Mouse (Mus musculus): Measurements from ENCODE around the gene Vav3. TPM values are rescaled to one million over a fixed set of nuclear protein-coding genes. Genes with fewer than 3 reads are reported as not detected.

Gene Vav3
- polyA plus RNA-seq, 1 experiment from 2014 or later: 19.7 TPM

DNA sequence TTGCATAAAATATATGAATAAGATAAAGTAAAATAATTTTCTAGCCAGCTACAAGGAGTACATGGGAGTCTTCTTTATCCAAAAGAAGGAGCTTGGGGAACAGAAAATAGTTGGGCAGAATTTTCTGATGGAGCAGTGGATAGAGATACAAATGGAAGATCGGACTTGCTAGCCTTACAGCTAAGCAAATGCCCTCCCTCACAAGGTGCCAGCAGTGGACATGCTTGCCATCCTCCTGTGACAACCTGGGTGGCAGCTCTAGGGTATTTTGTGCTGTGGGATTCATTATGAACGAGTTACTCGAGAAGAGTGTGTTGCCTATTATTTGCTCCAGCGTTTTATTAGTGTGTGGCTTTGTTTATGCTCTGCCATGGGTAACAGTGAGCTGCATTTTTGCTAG lies 37.8 kb downstream of the Vav3 start:
- 80% methylated on average over 4 of the region's 4 CpGs for WGBS
- Histone ChIP-seq H3K9me3 (ENCODE audit: control insufficient read depth, low read length) (no peaks in the 10 kb centered on the region), H3K9ac (ENCODE audit: low read depth, low read length) (no peak overlapping the region), H3K4me1 (ENCODE audit: control insufficient read depth, insufficient read depth, low read length) (no peaks in the 10 kb centered on the region), H3K27ac (replicated peaks; ENCODE audit: low read depth, low read length) (no peak overlapping the region), H3K36me3 (ENCODE audit: control insufficient read depth, insufficient read depth, low read length) (no peaks in the 10 kb centered on the region), H3K4me2 (ENCODE audit: low read depth, low read length) (no peak overlapping the region), H3K4me3 (ENCODE audit: low read depth, low read length) (no peak overlapping the region), H3K27me3 (replicated peaks; ENCODE audit: control insufficient read depth, insufficient read depth, low read length) (no peaks in the 10 kb centered on the region)
- DNase-seq (ENCODE audit: low spot score): no peak
- no peak for ATAC-seq (ENCODE audit: low read depth)

DNA sequence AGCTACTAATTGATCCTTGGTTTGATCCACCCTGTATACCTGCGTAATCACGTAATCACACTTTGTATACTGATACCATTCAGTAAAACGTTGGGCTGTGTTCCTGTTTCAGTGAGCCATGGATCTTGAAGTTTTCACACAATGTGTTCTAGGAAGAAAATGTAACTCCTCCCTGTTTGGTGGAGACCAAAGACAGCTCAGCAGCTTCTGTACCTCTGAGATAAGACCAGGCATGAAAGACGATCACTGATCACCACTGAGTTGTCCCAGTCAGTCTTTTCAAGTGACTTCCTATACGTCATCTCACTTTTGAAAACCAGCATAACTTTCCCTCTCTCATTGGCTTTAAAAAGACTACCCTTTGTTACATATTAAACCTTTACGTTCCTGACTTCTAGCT lies 38.2 kb downstream of the Vav3 start:
- Histone ChIP-seq H3K27me3 (replicated peaks; ENCODE audit: control insufficient read depth, insufficient read depth, low read length) (no peaks in the 10 kb centered on the region), H3K4me3 (ENCODE audit: low read depth, low read length) (no peak overlapping the region), H3K9me3 (ENCODE audit: control insufficient read depth, low read length) (no peaks in the 10 kb centered on the region), H3K4me1 (ENCODE audit: control insufficient read depth, insufficient read depth, low read length) (no peaks in the 10 kb centered on the region), H3K36me3 (ENCODE audit: control insufficient read depth, insufficient read depth, low read length) (no peaks in the 10 kb centered on the region), H3K4me2 (ENCODE audit: low read depth, low read length) (no peak overlapping the region), H3K27ac (replicated peaks; ENCODE audit: low read depth, low read length) (no peak overlapping the region), H3K9ac (ENCODE audit: low read depth, low read length) (no peak overlapping the region)
- ATAC-seq (ENCODE audit: low read depth): no peak
- 79% methylated on average over 6 of the region's 6 CpGs for WGBS
- DNase-seq (ENCODE audit: low spot score): no peak

DNA sequence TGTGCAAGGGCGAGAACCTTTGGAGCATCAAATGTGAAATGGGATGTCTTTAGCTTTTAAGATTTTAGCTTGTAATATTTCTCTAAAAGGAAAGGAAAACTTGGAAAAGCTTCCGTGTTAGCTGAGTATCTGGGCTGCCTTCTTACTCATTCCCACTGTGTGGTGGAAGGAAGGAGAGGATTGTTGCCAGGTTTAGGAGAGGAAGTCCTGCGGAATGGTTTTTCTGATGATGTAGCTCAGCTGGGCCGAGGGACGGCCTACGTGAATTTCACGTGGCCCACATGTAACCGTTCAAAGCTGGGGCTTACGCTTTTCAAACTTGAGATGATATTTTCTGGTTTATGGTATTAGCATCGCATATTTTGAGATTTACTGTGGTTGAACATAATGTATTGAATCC lies 48.3 kb downstream of the Vav3 start:
- Histone ChIP-seq H3K9me3 (ENCODE audit: control insufficient read depth, low read length) (no peaks in the 10 kb centered on the region), H3K27me3 (replicated peaks; ENCODE audit: control insufficient read depth, insufficient read depth, low read length) (no peaks in the 10 kb centered on the region), H3K9ac (ENCODE audit: low read depth, low read length) (no peak overlapping the region), H3K4me3 (ENCODE audit: low read depth, low read length) (no peak overlapping the region), H3K4me2 (ENCODE audit: low read depth, low read length) (no peak overlapping the region), H3K36me3 (ENCODE audit: control insufficient read depth, insufficient read depth, low read length) (no peaks in the 10 kb centered on the region), H3K4me1 (ENCODE audit: control insufficient read depth, insufficient read depth, low read length) (0 out of 2 replicates have a peak, but pooled peaks cover 5% of the 10 kb centered on the region), H3K27ac (replicated peaks; ENCODE audit: low read depth, low read length) (no peak overlapping the region)
- ATAC-seq (ENCODE audit: low read depth): no peak
- WGBS: 78% methylated on average over 10 of the region's 10 CpGs
- DNase-seq (ENCODE audit: low spot score): no peak

- DNase-seq (ENCODE audit: low spot score) (no peak), ATAC-seq (ENCODE audit: low read depth) (no peak)
- H3K27me3 ChIP-seq (replicated peaks; ENCODE audit: control insufficient read depth, insufficient read depth, low read length): no peaks in the 10 kb centered on the region
- H3K9ac ChIP-seq (ENCODE audit: low read depth, low read length): no peak overlapping the region
- no peak overlapping the region for H3K4me3 ChIP-seq (ENCODE audit: low read depth, low read length)
- no peaks in the 10 kb centered on the region for H3K9me3 ChIP-seq (ENCODE audit: control insufficient read depth, low read length)
- H3K4me2 ChIP-seq (ENCODE audit: low read depth, low read length): no peak overlapping the region
- 76% methylated on average over 5 of the region's 5 CpGs for WGBS
- H3K4me1 ChIP-seq (ENCODE audit: control insufficient read depth, insufficient read depth, low read length): no peaks in the 10 kb centered on the region
- no peaks in the 10 kb centered on the region for H3K36me3 ChIP-seq (ENCODE audit: control insufficient read depth, insufficient read depth, low read length)
- H3K27ac ChIP-seq (replicated peaks; ENCODE audit: low read depth, low read length): no peak overlapping the region
Measured at GRCm38 (mm10) chr3:109401527-109401926, 61.1 kb downstream of the Vav3 start.

DNA sequence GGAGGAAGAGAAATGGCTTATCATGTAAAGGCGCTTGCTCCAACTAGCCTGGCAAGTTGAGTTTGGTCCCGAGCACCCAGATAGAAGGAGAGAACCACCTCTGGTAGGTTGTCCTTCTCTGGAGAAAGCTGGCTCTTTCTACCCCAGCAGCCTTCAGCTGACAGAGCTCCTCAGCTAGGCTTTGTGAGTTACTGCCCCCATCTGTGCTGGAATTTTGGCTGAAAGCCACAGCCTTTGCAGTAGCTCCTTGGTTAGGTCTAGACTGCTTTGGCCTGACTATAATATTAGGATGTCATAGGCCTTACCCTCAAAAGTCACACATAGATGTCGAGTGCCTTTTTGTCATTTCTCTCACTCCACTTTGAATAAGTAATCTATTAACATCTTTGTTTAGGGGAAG lies 70.8 kb downstream of the Vav3 start:
- no peaks in the 10 kb centered on the region for H3K27me3 ChIP-seq (replicated peaks; ENCODE audit: control insufficient read depth, insufficient read depth, low read length)
- H3K9me3 ChIP-seq (ENCODE audit: control insufficient read depth, low read length): no peaks in the 10 kb centered on the region
- no peak overlapping the region for H3K4me3 ChIP-seq (ENCODE audit: low read depth, low read length)
- no peak overlapping the region for H3K9ac ChIP-seq (ENCODE audit: low read depth, low read length)
- no peak for DNase-seq (ENCODE audit: low spot score)
- H3K4me1 ChIP-seq (ENCODE audit: control insufficient read depth, insufficient read depth, low read length): no peaks in the 10 kb centered on the region
- H3K4me2 ChIP-seq (ENCODE audit: low read depth, low read length): no peak overlapping the region
- WGBS: 89% methylated on average over 3 of the region's 3 CpGs
- H3K27ac ChIP-seq (replicated peaks; ENCODE audit: low read depth, low read length): no peak overlapping the region
- ATAC-seq (ENCODE audit: low read depth): no peak
- H3K36me3 ChIP-seq (ENCODE audit: control insufficient read depth, insufficient read depth, low read length): no peaks in the 10 kb centered on the region

GRCm38 (mm10) chr3:109420403-109420802 lies 80.0 kb downstream of the Vav3 start:
- no peak for ATAC-seq (ENCODE audit: low read depth)
- Histone ChIP-seq H3K9me3 (ENCODE audit: control insufficient read depth, low read length) (no peaks in the 10 kb centered on the region), H3K9ac (ENCODE audit: low read depth, low read length) (no peak overlapping the region), H3K27ac (replicated peaks; ENCODE audit: low read depth, low read length) (no peak overlapping the region), H3K4me3 (ENCODE audit: low read depth, low read length) (no peak overlapping the region), H3K4me2 (ENCODE audit: low read depth, low read length) (no peak overlapping the region), H3K4me1 (ENCODE audit: control insufficient read depth, insufficient read depth, low read length) (no peaks in the 10 kb centered on the region), H3K27me3 (replicated peaks; ENCODE audit: control insufficient read depth, insufficient read depth, low read length) (no peaks in the 10 kb centered on the region), H3K36me3 (ENCODE audit: control insufficient read depth, insufficient read depth, low read length) (no peaks in the 10 kb centered on the region)
- DNase-seq (ENCODE audit: low spot score): no peak
- WGBS: 56% methylated on average over 3 of the region's 3 CpGs

DNA sequence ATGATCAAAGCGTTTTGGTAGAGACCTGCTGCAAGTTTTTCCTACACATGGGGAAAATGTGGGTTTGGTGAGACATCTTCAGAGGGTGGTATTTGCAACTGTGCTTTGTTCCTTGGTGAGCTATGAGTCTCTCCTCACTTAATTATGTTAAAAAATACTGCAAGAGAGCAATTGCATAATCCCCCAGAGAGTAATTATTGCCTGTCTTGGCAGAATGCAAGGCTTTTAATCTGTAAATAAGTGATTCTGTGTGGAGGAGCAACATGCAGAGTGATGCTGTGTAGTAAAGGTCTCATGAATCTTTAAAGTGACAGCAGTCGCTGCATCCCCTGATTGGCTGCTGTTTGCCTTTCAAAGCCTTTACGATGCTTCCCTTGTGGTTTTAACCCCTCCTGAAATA lies 80.6 kb downstream of the Vav3 start:
- Histone ChIP-seq H3K4me3 (ENCODE audit: low read depth, low read length) (no peak overlapping the region), H3K4me2 (ENCODE audit: low read depth, low read length) (no peak overlapping the region), H3K9me3 (ENCODE audit: control insufficient read depth, low read length) (no peaks in the 10 kb centered on the region), H3K36me3 (ENCODE audit: control insufficient read depth, insufficient read depth, low read length) (no peaks in the 10 kb centered on the region), H3K4me1 (ENCODE audit: control insufficient read depth, insufficient read depth, low read length) (no peaks in the 10 kb centered on the region), H3K27ac (replicated peaks; ENCODE audit: low read depth, low read length) (no peak overlapping the region), H3K9ac (ENCODE audit: low read depth, low read length) (no peak overlapping the region), H3K27me3 (replicated peaks; ENCODE audit: control insufficient read depth, insufficient read depth, low read length) (no peaks in the 10 kb centered on the region)
- WGBS: 46% methylated on average over 3 of the region's 3 CpGs
- ATAC-seq (ENCODE audit: low read depth) (no peak), DNase-seq (ENCODE audit: low spot score) (peak; percentile 49)

GRCm38 (mm10) chr3:109423440-109424079 lies 83.1 kb downstream of the Vav3 start:
- Histone ChIP-seq H3K27me3 (replicated peaks; ENCODE audit: control insufficient read depth, insufficient read depth, low read length) (no peaks in the 10 kb centered on the region), H3K9ac (ENCODE audit: low read depth, low read length) (no peak overlapping the region), H3K36me3 (ENCODE audit: control insufficient read depth, insufficient read depth, low read length) (no peaks in the 10 kb centered on the region), H3K9me3 (ENCODE audit: control insufficient read depth, low read length) (no peaks in the 10 kb centered on the region), H3K27ac (replicated peaks; ENCODE audit: low read depth, low read length) (no peak overlapping the region), H3K4me2 (ENCODE audit: low read depth, low read length) (no peak overlapping the region), H3K4me3 (ENCODE audit: low read depth, low read length) (no peak overlapping the region), H3K4me1 (ENCODE audit: control insufficient read depth, insufficient read depth, low read length) (no peaks in the 10 kb centered on the region)
- 71% methylated on average over 5 of the region's 5 CpGs for WGBS
- ATAC-seq (ENCODE audit: low read depth) (no peak), DNase-seq (ENCODE audit: low spot score) (no peak)

GRCm38 (mm10) chr3:109431285-109431684 lies 90.8 kb downstream of the Vav3 start:
- ATAC-seq (ENCODE audit: low read depth) (peak; percentile 79), DNase-seq (ENCODE audit: low spot score) (peak; percentile 87)
- H3K4me3 ChIP-seq (ENCODE audit: low read depth, low read length): no peak overlapping the region
- H3K27ac ChIP-seq (replicated peaks; ENCODE audit: low read depth, low read length): peak overlapping the region; percentile 70
- no peak overlapping the region for H3K9ac ChIP-seq (ENCODE audit: low read depth, low read length)
- no peaks in the 10 kb centered on the region for H3K27me3 ChIP-seq (replicated peaks; ENCODE audit: control insufficient read depth, insufficient read depth, low read length)
- H3K9me3 ChIP-seq (ENCODE audit: control insufficient read depth, low read length): no peaks in the 10 kb centered on the region
- 0 out of 2 replicates have a peak, but pooled peaks cover 8% of the 10 kb centered on the region for H3K4me1 ChIP-seq (ENCODE audit: control insufficient read depth, insufficient read depth, low read length)
- 26% methylated on average over 1 of the region's 1 CpGs for WGBS
- H3K36me3 ChIP-seq (ENCODE audit: control insufficient read depth, insufficient read depth, low read length): no peaks in the 10 kb centered on the region
- no peak overlapping the region for H3K4me2 ChIP-seq (ENCODE audit: low read depth, low read length)

All from embryonic facial prominence, embryonic 14.5 days (tissue).